Mouse (Mus musculus): ENCODE data around the gene Cttnbp2. TPM values are rescaled to one million over a fixed set of nuclear protein-coding genes. Genes with fewer than 3 reads are reported as not detected.

The Cttnbp2 gene
- polyA plus RNA-seq, 1 experiment: not detected

GRCm38 (mm10) chr6:18362232-18362631, 152.4 kb downstream of the Cttnbp2 start:
- H3ac ChIP-seq (ENCODE audit: control insufficient read depth, insufficient read length): no peak overlapping the region
- no peaks in the 10 kb centered on the region for H3K36me3 ChIP-seq (ENCODE audit: control insufficient read depth, insufficient read depth)
- no peaks in the 10 kb centered on the region for H3K79me2 ChIP-seq (ENCODE audit: control insufficient read depth, insufficient read depth)
- H3K4me2 ChIP-seq (ENCODE audit: low read depth): no peak overlapping the region
- no peak for TF ChIP-seq REST (IDR thresholded peaks at IDR 0.05; ENCODE audit: insufficient read depth, insufficient read length)
- no peak for TF ChIP-seq MAX (IDR thresholded peaks at IDR 0.05; ENCODE audit: low read depth)
- TF ChIP-seq POLR2AphosphoS2 (IDR thresholded peaks at IDR 0.05; ENCODE audit: insufficient read length, low read depth): no peak
- TF ChIP-seq USF1 (IDR thresholded peaks at IDR 0.05; ENCODE audit: low read depth): no peak
- TF ChIP-seq MYOD1 (IDR thresholded peaks at IDR 0.05; ENCODE audit: control insufficient read depth in 1 of 3, insufficient read length in 2 of 3, low read depth in 2 of 3): no peak
- no peak for TF ChIP-seq MYOG (IDR thresholded peaks at IDR 0.05; ENCODE audit: control insufficient read depth in 1 of 3, insufficient read depth in 1 of 3, insufficient read length in 2 of 3, low read depth in 2 of 3)
- no peak for TF ChIP-seq TCF12 (IDR thresholded peaks at IDR 0.05; ENCODE audit: insufficient read depth, poor library complexity, severe bottlenecking)
- TF ChIP-seq POLR2A (IDR thresholded peaks at IDR 0.05; ENCODE audit: insufficient read length, low read depth): no peak
- no peak for TF ChIP-seq E2F4 (IDR thresholded peaks at IDR 0.05; ENCODE audit: insufficient read depth)
- TF ChIP-seq CEBPB (IDR thresholded peaks at IDR 0.05; ENCODE audit: insufficient read depth, poor library complexity, severe bottlenecking): no peak
- TF ChIP-seq SRF (IDR thresholded peaks at IDR 0.05; ENCODE audit: control insufficient read depth, insufficient read length, low read depth): no peak
- H3K4me3 ChIP-seq: no peak overlapping the region
- no peaks in the 10 kb centered on the region for H3K27me3 ChIP-seq (ENCODE audit: control insufficient read depth, insufficient read depth, insufficient read length)

GRCm38 (mm10) chr6:18360955-18361354, 153.7 kb downstream of the Cttnbp2 start:
- Histone ChIP-seq H3K4me3 (no peak overlapping the region), H3K79me2 (ENCODE audit: control insufficient read depth, insufficient read depth) (no peaks in the 10 kb centered on the region), H3K27me3 (ENCODE audit: control insufficient read depth, insufficient read depth, insufficient read length) (no peaks in the 10 kb centered on the region), H3K4me2 (ENCODE audit: low read depth) (no peak overlapping the region), H3K36me3 (ENCODE audit: control insufficient read depth, insufficient read depth) (no peaks in the 10 kb centered on the region), H3ac (ENCODE audit: control insufficient read depth, insufficient read length) (no peak overlapping the region)
- TF ChIP-seq SRF (IDR thresholded peaks at IDR 0.05; ENCODE audit: control insufficient read depth, insufficient read length, low read depth) (no peak), CEBPB (IDR thresholded peaks at IDR 0.05; ENCODE audit: insufficient read depth, poor library complexity, severe bottlenecking) (no peak), E2F4 (IDR thresholded peaks at IDR 0.05; ENCODE audit: insufficient read depth) (no peak), REST (IDR thresholded peaks at IDR 0.05; ENCODE audit: insufficient read depth, insufficient read length) (no peak), MAX (IDR thresholded peaks at IDR 0.05; ENCODE audit: low read depth) (no peak), TCF12 (IDR thresholded peaks at IDR 0.05; ENCODE audit: insufficient read depth, poor library complexity, severe bottlenecking) (no peak), MYOG (IDR thresholded peaks at IDR 0.05; ENCODE audit: control insufficient read depth in 1 of 3, insufficient read depth in 1 of 3, insufficient read length in 2 of 3, low read depth in 2 of 3) (no peak), POLR2AphosphoS2 (IDR thresholded peaks at IDR 0.05; ENCODE audit: insufficient read length, low read depth) (no peak), USF1 (IDR thresholded peaks at IDR 0.05; ENCODE audit: low read depth) (no peak), POLR2A (IDR thresholded peaks at IDR 0.05; ENCODE audit: insufficient read length, low read depth) (no peak), MYOD1 (IDR thresholded peaks at IDR 0.05; ENCODE audit: control insufficient read depth in 1 of 3, insufficient read length in 2 of 3, low read depth in 2 of 3) (no peak), TCF3 (IDR thresholded peaks at IDR 0.05; ENCODE audit: insufficient read length, low read depth) (no peak)

GRCm38 (mm10) chr6:18360154-18360553, 154.5 kb downstream of the Cttnbp2 start:
- Histone ChIP-seq H3K36me3 (ENCODE audit: control insufficient read depth, insufficient read depth) (no peaks in the 10 kb centered on the region), H3K27me3 (ENCODE audit: control insufficient read depth, insufficient read depth, insufficient read length) (no peaks in the 10 kb centered on the region), H3K4me2 (ENCODE audit: low read depth) (no peak overlapping the region), H3ac (ENCODE audit: control insufficient read depth, insufficient read length) (no peak overlapping the region), H3K79me2 (ENCODE audit: control insufficient read depth, insufficient read depth) (no peaks in the 10 kb centered on the region), H3K4me3 (no peak overlapping the region)
- no peak for TF ChIP-seq REST (IDR thresholded peaks at IDR 0.05; ENCODE audit: insufficient read depth, insufficient read length)
- TF ChIP-seq MYOG (IDR thresholded peaks at IDR 0.05; ENCODE audit: control insufficient read depth in 1 of 3, insufficient read depth in 1 of 3, insufficient read length in 2 of 3, low read depth in 2 of 3): no peak
- no peak for TF ChIP-seq MYOD1 (IDR thresholded peaks at IDR 0.05; ENCODE audit: control insufficient read depth in 1 of 3, insufficient read length in 2 of 3, low read depth in 2 of 3)
- no peak for TF ChIP-seq POLR2AphosphoS2 (IDR thresholded peaks at IDR 0.05; ENCODE audit: insufficient read length, low read depth)
- TF ChIP-seq E2F4 (IDR thresholded peaks at IDR 0.05; ENCODE audit: insufficient read depth): no peak

GRCm38 (mm10) chr6:18349153-18349858, 165.3 kb downstream of the Cttnbp2 start:
- H3K4me3 ChIP-seq: no peak overlapping the region
- no peaks in the 10 kb centered on the region for H3K36me3 ChIP-seq (ENCODE audit: control insufficient read depth, insufficient read depth)
- no peak overlapping the region for H3K4me2 ChIP-seq (ENCODE audit: low read depth)
- TF ChIP-seq REST (IDR thresholded peaks at IDR 0.05; ENCODE audit: insufficient read depth, insufficient read length) (no peak), MAX (IDR thresholded peaks at IDR 0.05; ENCODE audit: low read depth) (no peak), TCF3 (IDR thresholded peaks at IDR 0.05; ENCODE audit: insufficient read length, low read depth) (no peak), TCF12 (IDR thresholded peaks at IDR 0.05; ENCODE audit: insufficient read depth, poor library complexity, severe bottlenecking) (no peak), E2F4 (IDR thresholded peaks at IDR 0.05; ENCODE audit: insufficient read depth) (no peak), POLR2AphosphoS2 (IDR thresholded peaks at IDR 0.05; ENCODE audit: insufficient read length, low read depth) (no peak), CEBPB (IDR thresholded peaks at IDR 0.05; ENCODE audit: insufficient read depth, poor library complexity, severe bottlenecking) (no peak), USF1 (IDR thresholded peaks at IDR 0.05; ENCODE audit: low read depth) (no peak), SRF (IDR thresholded peaks at IDR 0.05; ENCODE audit: control insufficient read depth, insufficient read length, low read depth) (no peak), POLR2A (IDR thresholded peaks at IDR 0.05; ENCODE audit: insufficient read length, low read depth) (no peak), MYOG (IDR thresholded peaks at IDR 0.05; ENCODE audit: control insufficient read depth in 1 of 3, insufficient read depth in 1 of 3, insufficient read length in 2 of 3, low read depth in 2 of 3) (no peak), MYOD1 (IDR thresholded peaks at IDR 0.05; ENCODE audit: control insufficient read depth in 1 of 3, insufficient read length in 2 of 3, low read depth in 2 of 3) (no peak)
- H3K27me3 ChIP-seq (ENCODE audit: control insufficient read depth, insufficient read depth, insufficient read length): no peaks in the 10 kb centered on the region
- no peaks in the 10 kb centered on the region for H3K79me2 ChIP-seq (ENCODE audit: control insufficient read depth, insufficient read depth)
- no peak overlapping the region for H3ac ChIP-seq (ENCODE audit: control insufficient read depth, insufficient read length)

All from myocyte (in vitro differentiated cells).